Mouse (Mus musculus): ENCODE measurements around the gene Apod. TPM values are rescaled to one million over a fixed set of nuclear protein-coding genes. Genes with fewer than 3 reads are reported as not detected.
"Not testable (repeated sequence)": the region's sequence is repeated elsewhere in the genome, so short reads cannot be mapped to it uniquely, and the experiment has no call there.

Gene Apod
- polyA plus RNA-seq, 1 experiment from 2014 or later: 26.2 TPM

DNA sequence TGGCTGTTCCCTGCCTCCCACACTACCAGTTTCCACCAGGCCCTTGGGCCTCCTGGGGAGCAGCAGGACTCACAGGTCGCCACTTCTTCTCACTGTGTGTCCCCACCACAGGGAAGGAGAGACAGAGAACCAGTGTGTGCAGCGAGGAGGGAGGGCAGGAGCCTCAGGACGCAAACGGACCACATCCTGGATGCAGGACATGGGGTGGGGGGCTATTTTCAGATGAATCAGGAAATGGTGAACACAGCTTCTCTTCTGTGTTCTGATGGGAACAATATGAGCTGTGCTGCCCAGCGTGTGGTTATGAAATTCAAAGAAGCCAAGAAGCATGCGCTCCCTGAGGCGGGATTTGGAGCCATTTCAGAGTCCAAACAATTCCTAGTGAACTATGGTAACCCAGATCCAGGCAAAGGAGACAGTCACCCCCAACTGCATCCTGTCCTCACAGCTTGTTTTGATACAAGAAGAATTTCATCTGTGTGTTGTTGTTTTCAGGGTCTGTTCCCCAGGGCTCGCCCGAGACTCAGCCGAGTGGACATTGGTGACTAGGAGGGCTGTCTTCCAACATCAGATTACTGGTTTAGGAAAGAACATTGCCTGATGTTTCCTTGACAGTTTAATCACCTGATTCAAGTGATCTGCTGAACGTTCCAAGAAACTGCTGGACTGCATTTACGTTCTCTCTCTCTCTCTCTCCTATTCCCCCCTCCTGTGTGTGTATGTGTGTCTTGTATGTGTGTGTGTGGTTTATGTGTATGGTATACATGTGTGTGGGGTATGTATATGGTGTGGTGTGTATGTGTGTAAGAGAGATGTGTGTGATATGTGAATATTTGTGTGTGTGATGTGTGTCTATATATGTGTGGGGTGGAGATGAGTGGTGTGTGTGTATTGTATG lies 1.9 kb upstream of the Apod start:
- WGBS: 65% methylated on average over 12 of the region's 12 CpGs
- ATAC-seq (ENCODE audit: low read depth); H3K9ac ChIP-seq (replicated peaks; ENCODE audit: low read depth, low read length); H3K4me1 ChIP-seq (ENCODE audit: control insufficient read depth, insufficient read depth, low read length); H3K27ac ChIP-seq (ENCODE audit: low read depth, low read length); H3K9me3 ChIP-seq (ENCODE audit: control insufficient read depth, low read length); H3K4me2 ChIP-seq (ENCODE audit: low read depth, low read length); H3K4me3 ChIP-seq (ENCODE audit: low read depth, low read length); H3K36me3 ChIP-seq (ENCODE audit: control insufficient read depth, insufficient read depth, low read length); H3K27me3 ChIP-seq (ENCODE audit: control insufficient read depth, insufficient read depth, low read length): not testable (repeated sequence)

DNA sequence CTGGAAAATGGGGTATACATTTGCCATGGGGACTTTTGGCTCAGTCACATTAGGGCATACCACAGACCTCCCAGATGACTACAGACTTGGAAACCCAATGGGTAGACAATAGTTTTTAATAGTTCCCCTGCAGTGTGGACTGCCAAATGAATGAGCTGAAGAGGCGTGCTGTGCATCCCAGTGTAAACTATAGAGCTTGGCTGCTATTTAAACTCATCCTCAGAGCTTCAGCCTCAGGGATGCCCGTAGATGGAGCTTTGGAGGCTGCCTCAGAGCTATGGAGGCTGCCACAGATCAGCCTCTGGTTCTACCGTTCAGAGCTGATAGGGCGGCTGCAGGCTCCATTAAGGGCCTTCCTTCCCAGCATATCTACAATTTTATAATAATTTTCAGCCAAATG lies 686 bp upstream of the Apod start:
- Histone ChIP-seq H3K9me3 (ENCODE audit: control insufficient read depth, low read length) (no peaks in the 10 kb centered on the region), H3K36me3 (ENCODE audit: control insufficient read depth, insufficient read depth, low read length) (no peaks in the 10 kb centered on the region), H3K27me3 (ENCODE audit: control insufficient read depth, insufficient read depth, low read length) (no peaks in the 10 kb centered on the region), H3K4me3 (ENCODE audit: low read depth, low read length) (no peak overlapping the region), H3K27ac (ENCODE audit: low read depth, low read length) (no peak overlapping the region), H3K4me2 (ENCODE audit: low read depth, low read length) (no peak overlapping the region), H3K9ac (replicated peaks; ENCODE audit: low read depth, low read length) (no peak overlapping the region), H3K4me1 (ENCODE audit: control insufficient read depth, insufficient read depth, low read length) (peaks cover 3% of the 10 kb centered on the region; the same call in 1 of the 2 replicates)
- no peak for ATAC-seq (ENCODE audit: low read depth)
- 59% methylated on average over 4 of the region's 4 CpGs for WGBS

DNA sequence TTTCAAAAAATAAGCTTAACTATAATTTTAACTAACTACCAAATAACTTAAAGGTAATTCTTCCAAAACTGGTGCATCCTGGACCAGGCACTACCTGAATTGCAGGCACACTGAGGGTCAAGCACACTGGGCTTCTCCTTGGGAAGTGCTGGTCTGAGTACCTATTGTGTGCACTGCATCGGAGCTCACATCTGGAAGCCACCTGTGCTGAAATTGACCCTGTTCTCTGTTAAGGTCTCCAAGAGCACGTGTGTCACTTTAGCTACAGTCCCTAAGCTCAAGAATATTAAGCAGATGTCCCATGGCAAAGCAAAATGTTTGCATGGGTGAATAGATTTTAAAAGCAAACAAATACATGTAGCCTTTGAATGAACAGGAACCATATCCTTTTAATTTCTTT lies 997 bp downstream of the Apod start:
- H3K4me2 ChIP-seq (ENCODE audit: low read depth, low read length): no peak overlapping the region
- no peaks in the 10 kb centered on the region for H3K27me3 ChIP-seq (ENCODE audit: control insufficient read depth, insufficient read depth, low read length)
- H3K36me3 ChIP-seq (ENCODE audit: control insufficient read depth, insufficient read depth, low read length): no peaks in the 10 kb centered on the region
- H3K4me3 ChIP-seq (ENCODE audit: low read depth, low read length): no peak overlapping the region
- 71% methylated on average over 2 of the region's 2 CpGs for WGBS
- no peak overlapping the region for H3K27ac ChIP-seq (ENCODE audit: low read depth, low read length)
- peaks cover 3% of the 10 kb centered on the region; the same call in 1 of the 2 replicates for H3K4me1 ChIP-seq (ENCODE audit: control insufficient read depth, insufficient read depth, low read length)
- ATAC-seq (ENCODE audit: low read depth): no peak
- no peaks in the 10 kb centered on the region for H3K9me3 ChIP-seq (ENCODE audit: control insufficient read depth, low read length)
- H3K9ac ChIP-seq (replicated peaks; ENCODE audit: low read depth, low read length): no peak overlapping the region

DNA sequence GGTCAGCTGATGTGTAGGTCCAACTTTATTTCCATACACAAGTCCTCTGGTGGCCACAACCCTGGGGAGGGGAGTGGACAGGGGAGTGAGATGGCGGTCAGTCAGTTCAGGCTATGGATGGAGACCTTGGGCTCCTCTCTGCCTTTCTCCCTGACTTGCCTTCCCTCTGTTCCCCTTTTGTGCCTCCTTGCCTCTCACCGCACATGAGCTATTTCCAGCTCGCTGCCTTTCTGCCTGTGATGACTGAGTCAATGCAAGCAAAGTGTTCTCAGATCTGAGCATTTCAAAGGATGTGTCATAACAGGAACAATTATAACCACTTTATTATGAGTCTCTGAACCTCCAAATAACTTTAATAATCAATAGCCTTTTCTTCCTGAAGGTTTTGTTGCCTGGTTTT lies 2.3 kb downstream of the Apod start:
- H3K4me1 ChIP-seq (ENCODE audit: control insufficient read depth, insufficient read depth, low read length): peaks cover 3% of the 10 kb centered on the region; the same call in 1 of the 2 replicates
- no peak overlapping the region for H3K27ac ChIP-seq (ENCODE audit: low read depth, low read length)
- no peaks in the 10 kb centered on the region for H3K27me3 ChIP-seq (ENCODE audit: control insufficient read depth, insufficient read depth, low read length)
- H3K4me2 ChIP-seq (ENCODE audit: low read depth, low read length): no peak overlapping the region
- no peaks in the 10 kb centered on the region for H3K9me3 ChIP-seq (ENCODE audit: control insufficient read depth, low read length)
- no peaks in the 10 kb centered on the region for H3K36me3 ChIP-seq (ENCODE audit: control insufficient read depth, insufficient read depth, low read length)
- H3K4me3 ChIP-seq (ENCODE audit: low read depth, low read length): no peak overlapping the region
- WGBS: 85% methylated on average over 3 of the region's 3 CpGs
- ATAC-seq (ENCODE audit: low read depth): no peak
- no peak overlapping the region for H3K9ac ChIP-seq (replicated peaks; ENCODE audit: low read depth, low read length)

DNA sequence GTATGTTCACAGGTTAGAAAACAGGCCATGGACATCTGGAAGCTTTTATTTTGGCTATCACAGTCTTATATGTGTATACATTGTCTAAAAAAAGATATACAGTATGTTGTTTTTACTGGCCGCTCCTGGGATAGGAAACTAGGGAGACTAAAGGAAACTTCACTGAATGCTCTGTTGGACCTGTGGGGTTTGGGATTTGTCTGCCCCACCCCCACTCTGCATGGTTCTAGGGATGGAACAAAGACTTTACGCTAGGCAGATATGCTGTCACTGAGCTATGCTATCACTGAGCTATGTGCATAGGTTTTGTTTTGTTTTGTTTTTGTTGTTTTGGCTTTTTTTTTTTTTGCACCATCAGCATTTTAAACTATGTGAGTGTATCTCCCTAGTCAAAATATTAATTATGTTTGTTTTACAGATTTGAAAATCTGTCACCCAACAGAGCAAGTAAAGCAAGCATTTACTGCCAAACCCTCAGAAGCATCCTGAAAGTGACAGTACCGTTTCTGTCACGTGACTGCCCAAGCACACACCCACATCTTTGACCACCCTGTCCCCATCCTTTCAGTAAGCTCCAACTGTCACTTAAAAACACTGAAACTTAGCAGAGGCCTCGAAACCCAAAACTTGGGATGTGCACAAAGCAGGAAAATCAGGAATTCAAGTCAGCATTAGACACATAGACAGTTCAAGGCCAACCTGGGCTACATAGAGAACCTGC lies 9.2 kb downstream of the Apod start:
- Histone ChIP-seq H3K9me3 (ENCODE audit: control insufficient read depth, low read length) (no peaks in the 10 kb centered on the region), H3K4me2 (ENCODE audit: low read depth, low read length) (no peak overlapping the region), H3K27me3 (ENCODE audit: control insufficient read depth, insufficient read depth, low read length) (no peaks in the 10 kb centered on the region), H3K4me3 (ENCODE audit: low read depth, low read length) (no peak overlapping the region), H3K9ac (replicated peaks; ENCODE audit: low read depth, low read length) (no peak overlapping the region), H3K36me3 (ENCODE audit: control insufficient read depth, insufficient read depth, low read length) (no peaks in the 10 kb centered on the region), H3K4me1 (ENCODE audit: control insufficient read depth, insufficient read depth, low read length) (no peaks in the 10 kb centered on the region), H3K27ac (ENCODE audit: low read depth, low read length) (no peak overlapping the region)
- WGBS: 80% methylated on average over 5 of the region's 5 CpGs
- no peak for ATAC-seq (ENCODE audit: low read depth)

DNA sequence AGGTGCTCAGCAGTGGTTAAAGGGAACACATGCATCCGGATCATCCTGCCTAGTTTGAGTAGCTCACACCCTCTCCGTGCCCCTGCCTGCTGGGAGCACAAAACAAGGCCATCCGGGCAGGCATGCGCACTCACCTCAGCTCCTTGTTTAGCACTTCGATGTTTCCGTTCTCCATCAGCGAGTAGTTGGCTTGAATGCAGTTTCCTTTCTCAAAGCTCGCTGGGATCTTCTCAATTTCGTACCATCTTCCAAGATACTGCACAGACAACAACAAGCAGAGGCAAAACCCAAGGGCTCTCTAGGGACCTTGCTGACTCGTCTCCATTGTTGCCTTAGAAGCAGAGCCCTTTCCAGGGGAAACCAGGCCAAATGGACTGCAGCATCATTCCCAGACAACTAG lies 11.3 kb downstream of the Apod start:
- Histone ChIP-seq H3K9me3 (ENCODE audit: control insufficient read depth, low read length) (no peaks in the 10 kb centered on the region), H3K4me3 (ENCODE audit: low read depth, low read length) (no peak overlapping the region), H3K27me3 (ENCODE audit: control insufficient read depth, insufficient read depth, low read length) (no peaks in the 10 kb centered on the region), H3K9ac (replicated peaks; ENCODE audit: low read depth, low read length) (no peak overlapping the region), H3K4me2 (ENCODE audit: low read depth, low read length) (no peak overlapping the region), H3K27ac (ENCODE audit: low read depth, low read length) (0 out of 2 replicates have a peak overlapping the region, but pooled peaks have one; percentile 28), H3K4me1 (ENCODE audit: control insufficient read depth, insufficient read depth, low read length) (peaks cover 4% of the 10 kb centered on the region; the same call in 1 of the 2 replicates), H3K36me3 (ENCODE audit: control insufficient read depth, insufficient read depth, low read length) (no peaks in the 10 kb centered on the region)
- no peak for ATAC-seq (ENCODE audit: low read depth)
- WGBS: 70% methylated on average over 10 of the region's 10 CpGs

DNA sequence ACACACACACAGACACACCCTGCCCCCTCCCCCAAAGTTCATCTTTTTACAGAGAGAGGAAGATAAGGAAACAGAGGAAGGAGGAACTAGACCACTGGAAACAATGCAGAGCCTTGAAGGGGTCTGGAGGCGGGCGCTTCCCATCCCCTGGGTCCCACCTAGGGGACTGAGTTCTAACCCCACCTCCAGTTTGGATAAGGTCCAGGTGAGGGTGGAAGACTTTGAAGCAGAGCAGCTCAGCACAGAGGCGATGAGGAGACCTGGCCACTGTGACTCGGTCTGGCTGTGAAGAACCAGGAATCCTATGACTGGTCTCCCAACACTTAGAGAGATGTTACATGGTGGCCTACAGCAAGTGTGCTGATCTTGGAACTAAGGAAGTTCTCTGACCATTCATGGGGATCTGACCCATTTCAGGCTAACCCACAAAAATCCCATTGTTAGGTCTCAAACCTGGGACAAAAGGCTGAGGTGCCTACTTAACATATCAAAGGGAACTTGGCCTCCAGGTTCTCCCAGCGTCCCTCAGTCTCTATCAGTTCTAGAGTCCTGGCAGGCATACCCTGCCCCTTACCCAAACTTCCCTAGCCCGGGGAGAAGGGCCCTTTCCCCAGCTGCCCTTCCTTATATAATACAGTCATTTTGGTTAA lies 13.6 kb downstream of the Apod start:
- WGBS: 76% methylated on average over 6 of the region's 6 CpGs
- H3K27me3 ChIP-seq (ENCODE audit: control insufficient read depth, insufficient read depth, low read length): no peaks in the 10 kb centered on the region
- no peaks in the 10 kb centered on the region for H3K9me3 ChIP-seq (ENCODE audit: control insufficient read depth, low read length)
- no peak overlapping the region for H3K4me2 ChIP-seq (ENCODE audit: low read depth, low read length)
- no peak overlapping the region for H3K27ac ChIP-seq (ENCODE audit: low read depth, low read length)
- ATAC-seq (ENCODE audit: low read depth): no peak
- no peak overlapping the region for H3K9ac ChIP-seq (replicated peaks; ENCODE audit: low read depth, low read length)
- no peaks in the 10 kb centered on the region for H3K36me3 ChIP-seq (ENCODE audit: control insufficient read depth, insufficient read depth, low read length)
- peaks cover 4% of the 10 kb centered on the region; the same call in 1 of the 2 replicates for H3K4me1 ChIP-seq (ENCODE audit: control insufficient read depth, insufficient read depth, low read length)
- H3K4me3 ChIP-seq (ENCODE audit: low read depth, low read length): no peak overlapping the region

DNA sequence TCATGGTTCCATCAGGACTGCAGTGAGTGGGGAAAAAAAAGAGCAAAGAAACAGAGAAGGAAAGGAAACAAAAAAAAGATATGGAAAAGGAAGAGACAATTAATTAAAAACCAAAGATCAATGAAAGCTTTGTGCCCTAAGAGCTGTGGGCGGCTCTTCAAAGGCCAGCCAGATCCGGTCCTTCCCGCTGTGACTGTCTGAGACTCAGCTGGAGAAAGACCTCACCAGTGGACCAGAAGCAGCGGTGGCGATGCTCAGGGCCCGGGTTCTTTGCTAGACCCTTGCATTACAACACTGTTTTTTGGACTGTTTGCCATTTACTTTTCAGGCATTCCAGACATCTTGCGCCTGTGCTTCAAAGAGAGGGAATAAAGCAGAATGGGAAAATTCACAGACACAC lies 14.1 kb downstream of the Apod start:
- Histone ChIP-seq H3K9ac (replicated peaks; ENCODE audit: low read depth, low read length) (no peak overlapping the region; the same call in 1 of the 2 replicates), H3K27me3 (ENCODE audit: control insufficient read depth, insufficient read depth, low read length) (no peaks in the 10 kb centered on the region), H3K4me1 (ENCODE audit: control insufficient read depth, insufficient read depth, low read length) (peaks cover 4% of the 10 kb centered on the region; the same call in 1 of the 2 replicates), H3K4me2 (ENCODE audit: low read depth, low read length) (no peak overlapping the region), H3K4me3 (ENCODE audit: low read depth, low read length) (no peak overlapping the region), H3K36me3 (ENCODE audit: control insufficient read depth, insufficient read depth, low read length) (no peaks in the 10 kb centered on the region), H3K27ac (ENCODE audit: low read depth, low read length) (no peak overlapping the region), H3K9me3 (ENCODE audit: control insufficient read depth, low read length) (no peaks in the 10 kb centered on the region)
- 43% methylated on average over 7 of the region's 7 CpGs for WGBS
- ATAC-seq (ENCODE audit: low read depth): no peak

Measured in neural tube, embryonic 14.5 days (tissue).